Mouse (Mus musculus) hindbrain, embryonic 13.5 days (tissue): ENCODE data around the gene Itgal. TPM values are rescaled to one million over a fixed set of nuclear protein-coding genes. Genes with fewer than 3 reads are reported as not detected.
"Not testable (repeated sequence)": the region's sequence is repeated elsewhere in the genome, so short reads cannot be mapped to it uniquely, and the experiment has no call there.

Experiments used
- ATAC-seq: fragments of 200-750 bp; cut with Nextera tagmentation; 2 replicates; pipeline ENCODE4 v1.8.0; 2017; ENCODE audit warnings: moderate TSS enrichment; ENCODE audit not compliant: low FRiP score
- H3K27ac ChIP-seq: fragments of 300-500 bp; sonication (generic); 2 replicates; pipeline ENCODE4 v1.5.1; 2015; ENCODE audit warnings: inconsistent platforms, mild to moderate bottlenecking, moderate library complexity
- H3K27me3 ChIP-seq: fragments of 300-500 bp; sonication (generic); 2 replicates; pipeline ENCODE4 v1.6.1; 2015; ENCODE audit warnings: mild to moderate bottlenecking, inconsistent platforms
- H3K36me3 ChIP-seq: fragments of 300-500 bp; sonication (generic); 2 replicates; pipeline ENCODE4 v1.6.1; 2015; ENCODE audit warnings: mild to moderate bottlenecking, inconsistent platforms
- H3K4me1 ChIP-seq: fragments of 300-500 bp; sonication (generic); replicated peaks from 2 replicates; pipeline ENCODE4 v1.6.1; 2015; ENCODE audit warnings: inconsistent platforms
- H3K4me2 ChIP-seq: fragments of 300-500 bp; sonication (generic); 2 replicates; pipeline ENCODE4 v1.6.1; 2015; ENCODE audit warnings: inconsistent platforms, mild to moderate bottlenecking, moderate library complexity
- H3K4me3 ChIP-seq: fragments of 300-500 bp; sonication (generic); 2 replicates; pipeline ENCODE4 v1.5.1; 2015; ENCODE audit warnings: mild to moderate bottlenecking, inconsistent platforms
- H3K9ac ChIP-seq: fragments of 300-500 bp; sonication (generic); 2 replicates; pipeline ENCODE4 v1.6.1; 2015; ENCODE audit warnings: mild to moderate bottlenecking, inconsistent platforms
- H3K9me3 ChIP-seq: fragments of 300-500 bp; sonication (generic); 2 replicates; pipeline ENCODE4 v1.6.1; 2016; ENCODE audit warnings: inconsistent platforms
- WGBS: fragments of 180-500 bp; shearing (Covaris S2); methylation state at CpG from one replicate; pipeline ENCODE4 v1.1.7; 2015; 5-methylcytosine and 5-hydroxymethylcytosine counted together
- polyA plus RNA-seq: library from polyadenylated mRNA; unstranded; fragments of >200 nt; fragmentation: Nextera tagmentation; extraction: Ambion mirVana; gene quantifications from 2 replicates; pipeline ENCODE4 v1.2.1, GENCODE M21; 2015

Gene Itgal
- polyA plus RNA-seq, 1 experiment from 2014 or later = 0.32 TPM

DNA sequence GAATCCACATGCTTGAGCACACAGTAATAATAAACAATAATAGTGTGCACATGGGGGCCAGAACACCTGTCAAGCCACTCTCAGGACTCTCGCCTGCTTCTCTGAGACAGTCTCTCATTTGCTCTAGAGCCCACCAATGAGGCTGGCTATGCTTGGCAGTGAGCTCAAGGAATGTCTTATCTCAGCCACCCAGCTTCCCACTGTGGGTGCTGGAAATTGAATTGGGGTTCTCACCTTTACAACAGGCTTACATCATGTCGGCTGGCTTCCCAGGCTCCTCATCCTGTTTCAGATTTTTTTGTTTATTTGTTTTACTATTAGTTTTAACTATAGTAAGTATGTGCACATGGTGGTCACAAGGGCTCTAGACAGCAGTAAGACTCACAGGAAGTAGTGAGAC lies 75.2 kb downstream of the Itgal start:
- no peak overlapping the region for H3K4me3 ChIP-seq
- H3K9me3 ChIP-seq = no peaks in the 10 kb centered on the region
- H3K27me3 ChIP-seq = 0 out of 2 replicates have a peak, but pooled peaks cover under 1% of the 10 kb centered on the region
- WGBS = 89% methylated on average over 2 of the region's 2 CpGs
- no peak overlapping the region for H3K9ac ChIP-seq
- no peak overlapping the region for H3K4me2 ChIP-seq
- H3K4me1 ChIP-seq = peaks cover 6% of the 10 kb centered on the region
- no peak for ATAC-seq
- peaks cover 18% of the 10 kb centered on the region for H3K36me3 ChIP-seq
- H3K27ac ChIP-seq = no peak overlapping the region

DNA sequence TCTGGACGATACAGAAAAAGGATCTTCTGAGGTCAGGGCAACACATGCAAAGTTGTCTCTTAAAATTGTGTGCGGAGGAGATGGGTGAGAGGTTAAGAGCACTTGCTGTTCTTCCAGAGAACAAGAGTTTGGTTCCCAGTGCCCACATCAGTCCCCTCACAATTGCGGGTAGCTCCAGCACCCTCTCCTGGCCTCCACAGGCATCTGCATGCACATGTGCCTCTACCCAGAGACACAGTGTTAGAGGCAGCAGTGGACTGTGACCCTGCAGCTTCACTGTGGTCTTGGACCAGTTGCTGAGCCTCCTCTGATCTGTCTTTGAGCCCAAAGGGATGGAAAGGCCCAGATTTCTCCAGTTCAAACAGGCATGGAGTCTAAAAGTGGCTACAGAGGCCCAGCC lies 75.8 kb downstream of the Itgal start:
- not testable (repeated sequence) for H3K4me3 ChIP-seq, H3K9me3 ChIP-seq, H3K9ac ChIP-seq, ATAC-seq, H3K27me3 ChIP-seq, H3K4me1 ChIP-seq, H3K4me2 ChIP-seq, H3K27ac ChIP-seq
- H3K36me3 ChIP-seq = peaks cover 18% of the 10 kb centered on the region
- 83% methylated on average over 3 of the region's 3 CpGs for WGBS

DNA sequence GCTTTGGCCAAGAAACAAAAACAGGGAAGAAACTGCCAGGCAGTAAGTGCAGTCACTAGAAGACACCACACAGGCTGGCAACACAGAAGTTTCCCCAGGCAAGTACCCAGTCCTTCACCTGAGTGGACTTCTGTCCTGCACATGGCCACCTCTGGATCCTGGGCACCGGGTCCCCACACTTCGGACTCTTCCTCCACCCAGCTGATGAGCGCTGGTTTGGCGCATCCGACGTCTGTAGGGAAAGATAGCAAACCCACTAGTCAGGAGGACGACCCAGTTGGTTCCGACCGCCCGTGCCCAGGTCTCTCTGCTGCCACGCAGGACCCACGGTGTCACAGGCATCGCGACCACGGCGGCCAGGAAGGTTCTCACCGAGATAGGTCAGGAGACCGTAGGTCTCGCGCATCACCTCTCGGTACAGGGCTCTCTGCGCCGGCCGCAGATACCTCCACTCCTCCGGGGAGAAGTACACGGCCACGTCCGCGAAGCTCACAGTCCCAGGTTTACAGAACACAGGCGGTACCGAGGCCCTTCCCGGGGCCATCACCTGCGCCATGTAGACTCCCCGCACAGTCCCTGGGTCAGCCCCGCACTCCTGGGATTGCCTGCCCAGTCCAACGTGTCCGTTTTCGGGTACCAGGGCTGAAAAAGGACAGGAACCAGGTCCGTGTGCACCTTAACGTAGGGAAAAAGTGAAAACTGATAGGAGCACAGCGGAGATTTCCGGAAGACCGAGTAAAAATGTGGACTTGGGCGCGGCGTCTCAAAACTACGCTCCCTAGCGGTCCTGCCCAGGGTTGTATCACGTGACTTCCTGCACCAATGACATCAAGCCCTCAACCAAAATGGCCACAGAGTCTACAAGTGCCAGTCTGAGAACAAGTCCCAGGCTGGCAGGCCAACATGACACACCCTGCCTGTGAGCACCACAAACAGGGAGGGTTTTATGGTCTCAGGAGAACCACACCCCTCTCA lies 79.5 kb downstream of the Itgal start, which contains the start of gene Zfp747:
Zfp747 (minus strand) TSS at position 780 of the 975 bp plus-strand sequence.
- H3K36me3 ChIP-seq = peaks cover 18% of the 10 kb centered on the region
- not testable (repeated sequence) for H3K27me3 ChIP-seq, H3K9me3 ChIP-seq, H3K4me1 ChIP-seq
- H3K4me3 ChIP-seq = peak within 1 kb of the TSS; percentile 70
- WGBS = 2% methylated on average over 49 of the region's 49 CpGs
- peak within 1 kb of the TSS; percentile 80 for H3K9ac ChIP-seq
- ATAC-seq = peak; percentile 91
- peak within 1 kb of the TSS; percentile 78 for H3K27ac ChIP-seq
- H3K4me2 ChIP-seq = peak within 1 kb of the TSS; percentile 74

DNA sequence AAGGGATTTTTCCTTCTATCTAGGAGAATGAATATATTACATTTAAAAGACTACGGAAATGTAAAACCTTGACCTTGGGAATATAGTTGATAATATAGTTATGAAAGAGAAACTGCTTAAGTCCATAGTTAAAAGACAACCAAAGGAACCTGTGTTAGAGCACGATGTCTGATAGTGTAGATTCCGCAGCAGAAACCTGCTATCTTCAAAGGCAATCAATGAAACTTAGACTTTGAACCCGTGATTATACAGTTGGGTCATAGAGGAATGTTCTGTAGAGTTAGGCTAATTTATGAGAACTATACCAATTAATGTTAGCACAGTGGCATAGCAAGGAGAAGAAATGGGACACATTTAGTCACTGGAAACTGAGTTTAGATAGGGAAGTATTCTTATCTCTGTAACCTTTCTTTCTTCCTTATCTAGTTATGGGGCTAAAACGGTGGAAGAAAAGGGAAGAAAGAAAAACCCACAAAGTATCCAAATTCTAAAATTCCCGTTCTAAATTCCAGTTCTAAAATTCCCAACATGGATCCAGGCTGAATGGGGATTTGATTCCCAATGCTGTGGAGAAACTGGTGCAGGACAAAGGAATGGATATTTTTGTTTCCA lies 82.4 kb downstream of the Itgal start:
- ATAC-seq = no peak
- Histone ChIP-seq H3K27me3 (no peaks in the 10 kb centered on the region), H3K9ac (no peak overlapping the region), H3K36me3 (peaks cover 22% of the 10 kb centered on the region), H3K9me3 (no peaks in the 10 kb centered on the region), H3K4me3 (no peak overlapping the region), H3K27ac (no peak overlapping the region), H3K4me1 (peaks cover 6% of the 10 kb centered on the region), H3K4me2 (no peak overlapping the region)
- WGBS = 79% methylated on average over 6 of the region's 6 CpGs

Other genes with a start within 250 kb of the Itgal start
- gene Zg16, start 208.9 kb upstream of the Itgal start, polyA plus RNA-seq = not detected in 2 replicates
- gene AI467606, start 204.9 kb upstream of the Itgal start, polyA plus RNA-seq = 1.5 and 2.1 TPM in 2 replicates
- gene Qprt, start 174.0 kb upstream of the Itgal start, polyA plus RNA-seq = 0.54 and 0.68 TPM in 2 replicates
- 0.06 and 0.09 TPM in 2 replicates for gene Spn, start 158.4 kb upstream of the Itgal start, polyA plus RNA-seq
- 83.1 and 84.6 TPM in 2 replicates for gene Cd2bp2, start 100.2 kb upstream of the Itgal start, polyA plus RNA-seq
- gene Tbc1d10b, start 87.8 kb upstream of the Itgal start, polyA plus RNA-seq = 28.0 and 31.3 TPM in 2 replicates
- 11.0 and 15.5 TPM in 2 replicates for gene Mylpf, start 87.4 kb upstream of the Itgal start, polyA plus RNA-seq
- gene Zfp553, start 63.2 kb upstream of the Itgal start, polyA plus RNA-seq = 58.8 and 61.9 TPM in 2 replicates
- 21.8 and 23.1 TPM in 2 replicates for gene Sept1, start 63.1 kb upstream of the Itgal start, polyA plus RNA-seq
- 54.4 and 57.4 TPM in 2 replicates for gene Zfp771, start 52.0 kb upstream of the Itgal start, polyA plus RNA-seq
- 121 and 124 TPM in 2 replicates for gene Dctpp1, start 35.6 kb upstream of the Itgal start, polyA plus RNA-seq
- gene Sephs2, start 22.2 kb upstream of the Itgal start, polyA plus RNA-seq = 59.7 and 60.7 TPM in 2 replicates
- gene Zfp768, start 49.3 kb downstream of the Itgal start, polyA plus RNA-seq = 17.1 and 17.3 TPM in 2 replicates
- gene Zfp747, start 79.8 kb downstream of the Itgal start, polyA plus RNA-seq = 8.1 and 8.6 TPM in 2 replicates
- gene 9130019O22Rik, start 90.9 kb downstream of the Itgal start, polyA plus RNA-seq = 5.4 and 5.7 TPM in 2 replicates
- gene E430018J23Rik, start 97.4 kb downstream of the Itgal start, polyA plus RNA-seq = 7.7 TPM in 2 replicates
- 4.0 and 4.8 TPM in 2 replicates for gene Zfp764, start 110.6 kb downstream of the Itgal start, polyA plus RNA-seq
- gene Zfp688, start 125.8 kb downstream of the Itgal start, polyA plus RNA-seq = 34.1 and 35.0 TPM in 2 replicates
- gene Zfp689, start 152.9 kb downstream of the Itgal start, polyA plus RNA-seq = 15.0 and 16.2 TPM in 2 replicates
- 40.5 and 44.0 TPM in 2 replicates for gene Prr14, start 163.4 kb downstream of the Itgal start, polyA plus RNA-seq
- gene Fbrs, start 182.9 kb downstream of the Itgal start, polyA plus RNA-seq = 10.8 and 13.7 TPM in 2 replicates
- gene Srcap, start 215.7 kb downstream of the Itgal start, polyA plus RNA-seq = 51.3 and 53.7 TPM in 2 replicates
- gene Gm42715, start 223.3 kb downstream of the Itgal start, polyA plus RNA-seq = 17.6 and 19.0 TPM in 2 replicates